Mouse (Mus musculus): ENCODE data around the gene Ski.

Ski gene

DNA sequence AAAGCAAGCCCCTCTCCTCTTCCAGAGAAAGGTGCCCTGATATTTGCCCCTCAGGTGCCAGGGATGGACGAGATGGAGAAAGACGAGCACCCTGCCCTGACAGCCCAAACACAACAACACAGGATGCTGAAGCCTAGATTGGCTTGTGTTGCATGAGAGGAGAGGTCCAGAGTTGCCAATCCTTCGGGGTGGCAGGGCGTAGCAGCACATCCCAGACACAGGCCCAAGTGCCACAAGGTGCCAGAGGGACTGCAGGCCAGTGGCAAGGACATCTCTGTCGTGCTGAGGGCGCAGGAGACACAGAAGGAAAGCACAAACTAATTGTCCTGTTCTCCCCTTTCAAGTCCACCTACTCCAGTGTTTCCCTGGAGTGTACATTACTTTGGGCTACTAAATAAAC is 8.2 kb downstream of the Ski start:
- DNase-seq (ENCODE audit: low read depth): no peak

DNA sequence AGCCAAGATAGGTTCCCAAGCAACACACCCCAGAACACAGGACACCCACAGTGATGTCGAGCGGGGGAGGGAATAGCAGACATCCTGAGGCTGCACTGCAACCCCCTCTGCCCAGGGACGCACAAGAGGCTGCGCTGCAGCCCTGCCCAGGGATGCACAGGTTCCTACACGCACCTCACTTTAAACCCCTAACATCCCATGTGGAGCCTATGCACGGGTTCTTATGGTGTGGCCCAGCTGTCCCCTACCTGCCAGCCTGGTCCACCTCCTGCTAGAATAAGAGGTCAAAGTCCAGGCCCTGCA is 8.7 kb downstream of the Ski start:
- no peak for DNase-seq (ENCODE audit: low read depth)

DNA sequence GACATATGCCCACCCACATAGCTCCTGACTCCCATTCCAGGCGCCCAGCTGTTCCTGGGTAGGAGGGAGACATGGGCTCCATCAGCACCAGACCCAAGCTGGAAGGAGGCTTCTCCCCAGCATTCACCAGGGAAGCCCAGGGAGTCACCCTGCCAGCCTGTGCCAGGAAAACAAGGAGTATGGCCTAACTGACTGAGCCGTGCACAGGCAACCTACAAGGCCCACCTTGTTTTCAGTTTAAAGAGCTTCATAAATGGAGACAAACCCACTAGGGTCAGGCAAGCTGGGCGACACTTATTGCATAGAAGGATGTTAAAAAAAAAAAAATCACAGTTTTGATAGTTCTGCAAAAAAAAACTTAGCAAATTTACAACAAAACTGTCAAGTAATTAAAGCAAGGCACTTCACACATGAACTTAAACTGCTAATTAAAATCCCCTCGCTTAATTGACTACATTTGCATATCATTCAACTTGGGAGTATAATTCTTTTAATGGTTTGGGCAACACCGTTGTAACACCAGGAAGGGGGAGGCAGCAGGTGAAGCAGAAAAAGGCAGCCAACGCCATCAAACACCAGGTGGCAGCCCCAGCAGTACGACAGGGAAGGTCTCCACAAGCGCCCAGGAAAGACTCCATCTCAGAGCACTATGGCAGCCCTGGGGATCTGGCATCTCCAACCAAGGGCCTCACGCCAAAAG is 9.2 kb downstream of the Ski start:
- no peak for DNase-seq (ENCODE audit: low read depth)

DNA sequence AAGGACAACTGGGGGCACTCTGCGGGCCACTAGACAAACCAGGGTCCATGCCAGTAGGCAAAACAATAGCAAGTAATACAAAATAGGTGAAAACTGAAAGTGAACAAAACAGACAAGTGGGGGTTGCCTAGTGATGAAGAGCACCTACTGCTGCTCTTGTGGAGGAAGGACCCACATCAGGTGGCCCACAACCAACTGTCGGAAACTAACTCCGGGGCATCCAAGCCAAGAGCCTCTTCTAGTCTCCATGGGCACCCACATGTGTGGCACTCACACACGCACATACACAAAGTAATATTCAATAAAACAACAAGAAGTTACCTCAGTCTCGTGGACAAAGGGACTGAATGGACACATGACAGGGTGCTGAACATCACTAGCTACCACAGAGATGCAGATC is 12.9 kb downstream of the Ski start:
- no peak for DNase-seq (ENCODE audit: low read depth)

DNA sequence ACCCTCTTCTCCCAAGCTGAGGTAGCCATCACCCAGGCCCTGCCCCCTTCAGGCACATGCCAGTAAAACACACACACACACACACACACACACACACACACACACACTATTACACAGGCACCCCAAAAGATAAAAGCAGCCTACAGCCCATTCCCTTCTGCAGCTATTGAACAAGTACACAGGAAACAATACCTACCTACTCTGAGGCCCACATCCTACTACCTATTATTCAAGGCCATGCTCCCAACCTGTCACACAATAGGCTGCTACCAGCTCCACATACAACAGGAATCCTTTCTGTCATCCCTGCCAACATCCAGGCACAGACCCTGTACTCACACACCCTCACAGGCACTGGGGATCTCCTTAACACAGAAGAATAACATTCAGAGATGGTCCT is 13.3 kb downstream of the Ski start:
- DNase-seq (ENCODE audit: low read depth): no peak

DNA sequence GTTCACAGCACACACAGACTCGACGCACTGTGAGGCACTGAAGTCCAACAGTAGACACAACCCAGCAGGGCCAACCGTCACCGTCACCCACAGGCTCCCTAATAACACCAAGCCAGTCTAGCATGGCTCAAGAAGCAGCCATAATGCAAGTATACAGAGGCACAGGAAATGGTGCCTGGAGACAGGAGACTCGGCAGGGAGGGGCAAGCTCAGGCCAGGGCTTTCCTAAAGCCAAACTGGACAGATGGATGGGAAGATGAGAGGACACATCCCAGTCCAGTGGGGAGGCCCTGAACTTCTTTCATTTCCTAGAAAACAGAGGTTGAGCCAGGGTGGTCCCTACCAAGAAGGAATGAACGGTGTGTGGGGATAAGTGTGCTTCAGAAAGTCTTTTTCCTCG is 13.8 kb downstream of the Ski start:
- DNase-seq (ENCODE audit: low read depth): no peak

DNA sequence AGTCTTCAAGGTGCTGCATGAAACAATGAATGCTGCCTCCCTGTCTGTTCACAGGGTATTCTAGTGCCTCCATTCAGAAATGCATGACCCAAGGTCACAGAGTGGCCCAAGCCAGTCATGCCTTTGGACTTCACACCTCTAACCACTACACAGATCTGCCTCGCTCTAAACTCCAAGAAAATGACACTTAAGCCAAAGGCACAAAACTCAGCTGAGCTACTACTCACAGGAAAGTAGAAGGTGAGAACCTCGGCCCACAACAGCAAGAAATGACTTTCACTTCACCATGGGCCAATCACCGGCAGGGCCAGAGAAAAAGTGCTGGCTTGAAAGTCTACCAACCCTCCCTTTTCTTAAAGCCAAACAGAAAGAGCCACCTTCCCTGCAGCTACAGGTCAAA is 14.6 kb downstream of the Ski start:
- DNase-seq (ENCODE audit: low read depth): no peak

DNA sequence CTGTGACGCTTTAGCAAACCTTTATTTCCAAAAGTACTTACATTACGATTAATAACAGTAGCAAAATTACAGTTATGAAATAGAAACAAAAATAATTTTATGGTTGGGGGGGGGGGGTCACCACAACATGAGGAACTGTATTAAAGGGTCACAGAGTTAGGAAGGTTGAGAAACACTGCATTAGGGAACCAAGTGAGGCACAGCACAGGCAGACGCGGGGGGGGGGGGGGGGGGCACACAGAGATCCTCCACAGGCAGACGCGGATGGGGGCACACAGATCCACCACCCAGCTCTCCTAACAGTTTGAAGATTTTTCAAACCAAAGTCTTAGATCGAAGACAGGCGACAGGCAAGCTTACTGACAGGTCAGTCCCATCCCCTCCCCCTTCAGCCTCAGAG is 15.9 kb downstream of the Ski start:
- DNase-seq (ENCODE audit: low read depth): no peak

DNA sequence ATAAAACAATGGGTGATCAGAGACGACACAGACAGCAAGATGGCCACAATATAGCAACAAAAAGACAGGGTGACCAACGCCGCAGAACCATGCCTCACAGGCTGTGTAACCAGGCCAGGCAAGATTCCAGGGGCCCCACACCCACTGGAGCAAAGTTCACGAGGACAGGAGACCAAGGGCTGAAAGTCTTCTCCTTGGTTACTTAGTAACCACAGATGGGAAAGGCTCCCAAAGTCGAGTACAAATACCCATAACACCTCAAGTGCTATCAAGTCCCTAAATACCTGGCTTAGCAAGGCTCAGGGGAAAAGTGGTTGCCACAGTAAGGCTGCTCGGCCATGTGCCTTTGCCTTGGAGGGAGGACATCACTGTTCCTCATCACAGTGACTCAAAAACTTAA is 16.5 kb downstream of the Ski start:
- no peak for DNase-seq (ENCODE audit: low read depth)

DNA sequence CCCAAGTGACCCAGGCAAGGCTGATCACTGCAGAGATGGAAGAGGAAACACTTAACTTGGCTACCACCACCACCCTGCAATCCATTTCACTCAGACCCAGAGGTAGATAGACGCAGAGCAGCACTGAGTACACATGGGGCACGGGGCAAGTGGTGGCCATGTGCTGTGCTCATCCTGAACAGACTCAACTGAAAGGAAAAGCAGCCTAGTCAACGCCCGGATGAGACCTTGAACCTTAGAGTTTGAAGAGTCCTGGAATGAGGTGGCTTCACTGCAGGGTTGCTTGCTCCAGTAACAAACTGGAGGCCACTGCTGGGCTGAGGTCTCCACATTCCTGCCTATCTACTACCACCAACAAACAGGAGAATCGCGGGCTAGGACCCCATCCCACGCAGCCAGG is 20.6 kb downstream of the Ski start:
- DNase-seq (ENCODE audit: low read depth): no peak

DNA sequence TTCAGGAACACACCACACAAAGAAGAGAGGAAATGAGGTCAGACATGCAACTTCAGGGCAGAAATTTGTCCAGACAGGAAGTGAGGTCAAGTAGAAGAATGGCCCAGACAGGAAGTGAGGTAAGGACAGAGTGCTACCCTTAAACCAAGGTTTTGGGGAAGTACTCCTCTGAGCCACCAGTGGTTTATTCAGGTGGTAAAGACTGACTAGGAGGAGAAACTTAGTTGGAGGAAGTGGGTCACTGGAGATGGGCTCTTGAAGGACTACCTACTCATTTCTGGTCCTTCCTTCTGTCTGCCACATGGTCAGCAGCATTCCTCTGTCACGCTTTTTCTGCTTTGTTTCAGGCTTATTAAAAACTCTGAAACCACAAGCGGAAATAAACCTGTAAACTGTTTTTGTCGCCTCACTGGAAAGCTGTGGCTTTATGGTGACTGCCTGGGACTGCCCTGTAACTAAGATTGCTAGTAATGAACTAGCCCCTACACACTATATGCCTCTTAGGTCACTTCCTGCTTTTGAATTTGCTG is 21.5 kb downstream of the Ski start:
- no peak for DNase-seq (ENCODE audit: low read depth)

DNA sequence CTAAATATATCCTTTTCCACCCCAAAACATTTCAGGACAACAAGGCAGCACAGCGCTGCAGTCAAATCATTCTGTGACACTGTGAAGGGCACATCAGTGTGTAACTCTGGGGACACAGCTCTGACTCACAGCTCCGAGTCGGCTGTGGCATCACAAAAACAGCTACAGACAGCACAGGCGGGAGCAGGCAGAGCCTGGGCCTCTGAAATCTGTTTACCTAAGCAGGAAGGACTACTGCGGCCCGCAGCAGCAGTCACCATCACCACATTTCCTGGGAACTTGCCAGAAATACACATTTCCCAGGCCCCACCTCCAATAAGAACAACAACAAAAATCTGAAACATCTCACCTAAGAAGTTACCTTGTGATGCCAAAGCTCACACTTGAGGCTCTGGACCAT is 24.7 kb downstream of the Ski start:
- DNase-seq (ENCODE audit: low read depth): no peak

DNA sequence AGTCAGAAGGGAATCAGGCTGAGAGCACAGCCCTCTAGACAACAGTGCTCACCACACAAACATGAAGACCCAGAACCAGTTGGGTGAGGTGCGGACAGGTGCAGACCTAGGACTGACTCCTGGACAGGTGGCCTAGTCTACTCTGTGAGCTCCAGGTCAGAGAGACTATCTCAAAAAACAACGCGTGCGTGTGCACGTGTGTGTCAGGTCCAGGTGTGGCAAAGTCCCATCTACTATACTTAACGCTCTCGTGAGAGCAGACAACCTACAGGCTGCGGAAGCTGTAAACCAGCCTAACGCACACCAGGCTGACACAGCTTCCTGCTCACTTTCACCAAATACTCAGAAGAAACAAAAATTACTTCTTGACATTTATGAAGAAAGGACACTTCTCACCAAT is 27.2 kb downstream of the Ski start:
- DNase-seq (ENCODE audit: low read depth): no peak

DNA sequence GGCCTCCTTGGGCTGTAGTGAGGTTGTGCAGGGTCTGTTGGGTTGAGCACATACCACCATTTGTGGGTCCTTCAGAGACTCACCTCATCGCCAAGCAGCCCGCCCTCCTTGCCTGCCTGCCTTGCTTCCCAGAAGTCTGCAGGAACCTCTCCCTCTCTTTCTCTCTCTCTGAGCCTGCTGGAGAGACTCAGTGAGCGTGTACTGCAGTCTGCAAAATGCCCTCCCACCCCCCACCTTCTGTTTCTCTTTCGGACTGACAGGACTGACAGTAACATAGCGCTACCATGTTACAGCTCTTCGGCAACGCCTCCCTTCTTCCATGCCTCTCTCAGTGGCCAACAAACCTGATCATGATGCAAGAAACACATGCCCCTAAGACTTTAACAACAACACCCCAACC is 32.1 kb downstream of the Ski start:
- DNase-seq (ENCODE audit: low read depth): peak; percentile 14

DNA sequence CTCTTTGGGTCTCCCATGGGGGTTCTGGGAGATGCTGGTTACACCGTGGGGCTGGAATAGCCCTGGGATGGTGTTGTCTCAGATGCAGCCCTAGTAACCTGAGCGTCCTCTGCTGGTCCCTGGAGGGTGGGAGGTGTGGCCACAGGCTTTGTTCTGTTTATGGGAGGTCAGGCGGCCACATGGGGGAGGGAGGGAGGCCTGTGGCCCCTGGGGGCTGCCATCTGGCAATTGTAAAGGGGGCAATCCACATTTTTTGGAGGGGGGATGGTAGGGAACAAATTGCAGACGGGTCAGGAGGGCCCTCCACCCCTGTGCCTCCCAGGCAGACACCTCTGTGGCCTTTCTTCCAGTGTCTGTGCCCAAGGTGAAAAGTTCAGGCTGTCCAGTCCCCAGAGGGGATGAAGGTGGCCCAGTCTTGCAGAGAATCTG is 32.7 kb downstream of the Ski start:
- no peak for DNase-seq (ENCODE audit: low read depth)

DNA sequence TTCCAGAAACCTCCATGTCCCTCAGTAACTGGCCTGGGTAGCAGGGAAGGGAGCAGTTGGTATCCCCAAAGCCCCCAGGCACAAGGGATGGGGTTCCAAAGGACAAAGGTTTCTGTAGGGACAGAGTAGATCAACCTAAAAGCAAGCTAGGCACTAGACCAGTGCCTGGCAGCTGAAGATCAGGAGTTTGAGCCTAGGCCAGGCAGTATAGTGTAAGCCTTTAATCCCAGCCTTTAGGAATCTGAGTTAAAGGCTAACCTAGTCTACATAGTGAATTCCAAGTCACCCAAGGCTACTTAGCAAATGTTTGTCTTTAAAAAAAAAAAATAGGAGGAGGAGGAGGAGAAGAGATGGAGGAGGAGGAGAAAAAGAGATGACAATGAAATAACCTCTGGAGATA is 33.6 kb downstream of the Ski start:
- no peak for DNase-seq (ENCODE audit: low read depth)

DNA sequence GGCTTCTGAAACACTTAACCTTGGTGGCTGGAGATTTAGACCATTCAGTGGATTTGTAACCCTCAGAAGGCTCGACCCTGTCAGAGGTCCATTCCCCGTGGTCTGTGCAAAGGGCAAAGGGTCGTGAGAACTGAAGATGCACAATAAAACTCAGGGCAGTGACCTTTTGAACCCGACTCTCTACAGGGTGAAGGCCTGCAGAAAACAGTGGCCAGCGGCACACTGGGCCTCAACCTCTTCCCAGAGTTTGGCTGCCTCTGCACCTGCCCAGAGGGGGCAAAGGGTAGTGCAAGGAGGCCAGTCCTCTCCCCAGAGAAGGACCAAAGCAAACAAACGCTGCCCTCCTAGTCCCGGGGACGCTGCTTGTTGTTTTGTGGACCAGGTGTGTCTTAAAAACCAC is 34.1 kb downstream of the Ski start:
- DNase-seq (ENCODE audit: low read depth): no peak

DNA sequence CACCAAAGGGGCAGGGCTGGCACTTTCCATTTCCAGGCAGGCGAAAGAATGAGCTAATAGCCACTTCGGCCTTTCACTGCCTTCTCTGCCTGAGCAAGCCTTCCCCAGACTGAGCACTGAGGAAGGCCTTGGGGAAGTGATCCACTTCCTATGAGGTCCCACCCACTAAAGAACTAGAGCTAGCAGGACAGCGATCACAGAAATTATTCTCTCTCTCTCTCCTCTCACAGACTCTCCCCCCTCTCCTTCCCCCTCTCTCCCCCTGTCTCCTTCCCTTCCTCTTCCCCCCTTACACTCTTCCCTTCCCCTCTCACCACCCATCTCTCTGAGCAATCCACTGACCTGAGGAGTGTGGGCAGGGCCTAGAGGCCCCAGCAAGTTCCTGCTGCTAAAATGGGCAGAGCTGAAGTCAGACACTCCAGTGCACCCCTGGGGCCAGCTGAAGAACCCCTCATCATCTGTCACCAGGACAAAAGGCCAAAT is 35.2 kb downstream of the Ski start:
- no peak for DNase-seq (ENCODE audit: low read depth)

DNA sequence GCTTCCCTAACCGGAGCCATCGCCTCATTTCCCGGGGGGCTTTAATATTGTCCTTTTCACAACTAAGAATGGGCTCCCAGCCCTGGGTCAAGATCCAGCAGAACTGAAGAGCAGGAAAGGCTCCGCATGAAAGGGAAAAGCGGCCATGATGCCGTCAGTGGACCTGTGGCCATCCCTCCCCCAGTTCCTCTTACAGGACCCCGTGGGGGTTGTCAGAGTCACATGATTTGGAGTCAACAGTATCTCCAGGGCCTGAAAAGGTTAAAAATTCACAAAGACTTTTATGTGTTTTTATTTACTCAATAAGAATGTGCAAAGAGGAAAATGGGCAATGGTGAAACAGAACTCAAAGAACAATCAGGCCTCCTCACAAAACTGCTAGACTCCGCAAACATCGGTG is 36.5 kb downstream of the Ski start:
- DNase-seq (ENCODE audit: low read depth): no peak

DNA sequence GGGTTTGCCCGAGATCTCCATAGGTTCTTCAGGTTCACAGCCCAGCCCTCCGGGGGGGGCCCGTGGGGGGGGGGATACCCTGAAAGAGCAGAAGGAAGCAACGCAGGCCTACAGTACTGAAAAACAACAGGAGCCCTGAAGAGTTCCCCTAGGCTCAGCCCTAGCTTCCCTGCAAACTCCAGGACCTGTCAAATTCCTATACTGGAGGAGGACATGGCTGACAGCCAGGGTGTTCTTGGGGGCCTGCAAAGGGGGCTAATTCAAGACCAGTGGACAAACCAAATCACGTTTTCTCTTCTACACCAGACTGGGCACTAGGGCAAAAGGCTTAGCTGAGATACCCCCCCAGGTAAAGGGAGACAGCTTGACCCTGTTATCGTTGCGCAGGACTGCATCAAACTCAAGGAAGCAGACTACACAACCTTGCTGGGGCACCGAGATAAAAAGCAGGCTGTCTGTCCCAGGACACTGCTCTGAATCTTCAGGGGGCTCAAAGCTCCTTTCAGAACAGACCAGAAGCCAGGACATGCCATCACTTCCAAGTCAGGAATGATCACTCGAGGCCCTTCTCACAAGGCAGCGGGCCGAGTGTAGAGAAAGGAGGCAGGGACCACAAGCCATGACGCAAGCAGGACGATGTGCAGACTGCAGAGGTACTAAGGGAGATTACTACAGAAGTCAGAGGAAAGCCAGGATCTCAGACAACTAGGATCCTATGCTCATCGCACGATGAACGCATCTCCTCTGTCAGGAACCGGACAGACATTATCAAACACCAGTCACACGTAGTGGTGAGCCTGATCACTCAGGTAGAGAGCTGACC is 37.9 kb downstream of the Ski start:
- DNase-seq (ENCODE audit: low read depth): no peak

DNA sequence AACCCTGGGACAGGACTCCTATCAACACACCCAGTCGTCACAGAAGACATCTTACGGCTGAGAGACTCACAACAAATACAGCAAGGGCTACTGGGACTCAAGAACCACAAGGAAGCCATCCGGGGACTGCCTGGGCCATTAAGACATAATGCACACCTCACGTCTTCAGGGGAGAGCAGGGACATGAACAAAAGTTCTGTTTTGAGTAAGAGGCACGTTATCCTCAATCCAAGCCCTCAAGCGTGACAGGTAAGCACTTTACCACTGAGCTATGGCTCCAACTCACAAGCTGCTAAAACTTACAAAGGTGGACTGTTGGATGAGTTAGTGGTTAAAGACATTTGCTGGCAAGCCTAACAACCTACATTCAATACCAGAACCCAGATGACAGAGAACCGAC is 39.2 kb downstream of the Ski start:
- no peak for DNase-seq (ENCODE audit: low read depth)

DNA sequence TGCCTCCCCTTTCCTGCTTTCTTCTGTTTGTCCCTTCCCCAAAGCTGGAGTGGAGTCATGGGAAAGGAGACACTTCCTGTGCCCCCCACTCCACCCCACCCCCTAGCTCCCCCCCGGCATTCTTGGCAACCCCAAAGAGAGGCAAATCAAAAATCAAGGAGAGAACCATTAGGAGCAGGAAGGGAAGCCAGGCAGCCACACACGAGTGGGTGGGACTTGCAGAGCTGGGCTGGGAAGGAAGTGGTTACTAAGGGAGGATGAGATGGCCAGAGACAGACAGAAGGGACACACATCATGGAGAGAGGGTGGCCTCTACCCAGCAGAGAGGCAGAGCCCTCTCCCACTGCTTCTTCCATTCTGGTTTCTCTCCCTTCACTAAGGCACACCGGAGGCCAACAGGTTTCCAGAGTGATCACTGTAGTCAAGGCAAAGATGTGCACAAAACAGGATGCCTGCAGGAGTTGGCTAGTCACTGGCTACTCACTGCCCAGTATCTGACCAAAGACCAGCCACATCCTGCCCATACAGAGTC is 43.3 kb downstream of the Ski start:
- DNase-seq (ENCODE audit: low read depth): no peak

DNA sequence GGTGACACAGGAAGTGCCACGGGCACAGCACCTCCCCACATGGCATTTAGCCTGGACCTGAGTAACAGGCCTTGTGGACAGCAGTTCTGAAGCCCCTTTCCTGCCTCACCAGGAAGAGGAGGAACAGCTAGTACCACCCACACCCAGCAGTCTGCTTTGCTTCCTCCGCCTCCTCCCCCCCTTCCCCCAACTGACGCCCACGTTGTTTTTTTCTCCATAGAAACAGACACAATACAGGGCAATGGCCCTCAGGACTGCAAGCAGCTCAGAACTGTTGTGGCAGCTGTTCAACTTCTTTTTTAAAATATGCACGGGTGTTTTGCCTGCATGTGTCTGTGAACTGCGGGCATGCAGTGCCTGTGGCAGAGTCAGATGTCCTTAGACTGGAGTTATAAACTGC is 44.1 kb downstream of the Ski start:
- peak; percentile 72 for DNase-seq (ENCODE audit: low read depth)

Measured in NIH3T3 (cell line).